Mouse (Mus musculus) forebrain, postnatal 0 days (tissue): ENCODE measurements at regions not wholly inside any gene's neighbourhood (a gene's known extent, or its start where the extent isn't known, plus 50 kb on each side); places are given as distances from the start of the nearest gene placed in this dataset.

Source experiments
- ATAC-seq: fragments of 200-750 bp; cut with Nextera tagmentation; 2 replicates; pipeline ENCODE4 v1.8.0; 2017; ENCODE audit warnings: mild to moderate bottlenecking, moderate library complexity
- DNase-seq: peaks from one replicate; pipeline ENCODE4 v3.0.0-alpha.2; 2015
- H3K27ac ChIP-seq: fragments of 300-500 bp; sonication (generic); 2 replicates; pipeline ENCODE4 v1.5.1; 2014; ENCODE audit warnings: low read depth, mild to moderate bottlenecking, antibody characterized with exemption, low read length, moderate library complexity, mixed read lengths
- H3K27me3 ChIP-seq: fragments of 300-500 bp; sonication (generic); 2 replicates; pipeline ENCODE4 v1.6.1; 2014; ENCODE audit warnings: mild to moderate bottlenecking, low read length, mixed read lengths; ENCODE audit not compliant: insufficient read depth
- H3K36me3 ChIP-seq: fragments of 300-500 bp; sonication (generic); 2 replicates; pipeline ENCODE4 v1.6.1; 2014; ENCODE audit warnings: mild to moderate bottlenecking, moderate library complexity; ENCODE audit not compliant: insufficient read depth
- H3K4me1 ChIP-seq: fragments of 300-500 bp; sonication (generic); 2 replicates; pipeline ENCODE4 v1.6.1; 2014; ENCODE audit warnings: antibody characterized with exemption; ENCODE audit not compliant: insufficient read depth
- H3K4me2 ChIP-seq: fragments of 300-500 bp; sonication (generic); 2 replicates; pipeline ENCODE4 v1.6.1; 2014; ENCODE audit warnings: low read depth, mild to moderate bottlenecking, moderate library complexity
- H3K4me3 ChIP-seq: fragments of 300-500 bp; sonication (generic); 2 replicates; pipeline ENCODE4 v1.5.1; 2014; ENCODE audit warnings: low read depth, low read length, mixed read lengths
- H3K9ac ChIP-seq: fragments of 300-500 bp; sonication (generic); 2 replicates; pipeline ENCODE4 v1.6.1; 2014; ENCODE audit warnings: mild to moderate bottlenecking
- H3K9me3 ChIP-seq: fragments of 300-500 bp; sonication (generic); 2 replicates; pipeline ENCODE4 v1.6.1; 2016; ENCODE audit warnings: low read length
- CTCF ChIP-seq: sonication (generic); IDR thresholded peaks from 2 replicates; pipeline ENCODE4 v1.5.1; 2016; ENCODE audit warnings: antibody characterized with exemption, control low read depth, low read depth
- WGBS: fragments of 180-500 bp; shearing (Covaris S2); extraction: QIAGEN DNeasy Blood & Tissue Kit; methylation state at CpG from one replicate; pipeline ENCODE4 v1.1.7; 2014; 5-methylcytosine and 5-hydroxymethylcytosine counted together

- H3K9ac ChIP-seq = no peak overlapping the region
- no peak overlapping the region for H3K4me2 ChIP-seq
- ATAC-seq (no peak), DNase-seq (no peak)
- no peaks in the 10 kb centered on the region for H3K27me3 ChIP-seq
- WGBS = 25% methylated on average over 1 of the region's 1 CpGs
- no peaks in the 10 kb centered on the region for H3K36me3 ChIP-seq
- no peaks in the 10 kb centered on the region for H3K9me3 ChIP-seq
- H3K4me1 ChIP-seq = no peaks in the 10 kb centered on the region
- no peak overlapping the region for H3K4me3 ChIP-seq
- H3K27ac ChIP-seq = no peak overlapping the region
- no peak for TF ChIP-seq CTCF
Measured at GRCm38 (mm10) chr5:51203266-51203665, 364.3 kb downstream of the Ppargc1a start.

GRCm38 (mm10) chr5:51202525-51203215, 364.9 kb downstream of the Ppargc1a start:
- H3K36me3 ChIP-seq = no peaks in the 10 kb centered on the region
- no peak overlapping the region for H3K4me3 ChIP-seq
- H3K9me3 ChIP-seq = no peaks in the 10 kb centered on the region
- no peak for TF ChIP-seq CTCF
- no peak overlapping the region for H3K9ac ChIP-seq
- H3K27ac ChIP-seq = no peak overlapping the region
- H3K27me3 ChIP-seq = no peaks in the 10 kb centered on the region
- 29% methylated on average over 4 of the region's 4 CpGs for WGBS
- H3K4me1 ChIP-seq = no peaks in the 10 kb centered on the region
- DNase-seq (peak; percentile 4), ATAC-seq (no peak)
- H3K4me2 ChIP-seq = no peak overlapping the region

- Histone ChIP-seq H3K9me3 (no peaks in the 10 kb centered on the region), H3K4me2 (no peak overlapping the region), H3K9ac (no peak overlapping the region), H3K27me3 (no peaks in the 10 kb centered on the region), H3K4me3 (no peak overlapping the region), H3K4me1 (no peaks in the 10 kb centered on the region), H3K36me3 (no peaks in the 10 kb centered on the region), H3K27ac (no peak overlapping the region)
- 19% methylated on average over 4 of the region's 4 CpGs for WGBS
- ATAC-seq = peak; percentile 56; the same call in 1 of the 2 replicates
- peak; percentile 4 for DNase-seq
- TF ChIP-seq CTCF = no peak
Measured at GRCm38 (mm10) chr5:51196393-51197347, 370.9 kb downstream of the Ppargc1a start.

- no peak overlapping the region for H3K4me3 ChIP-seq
- ATAC-seq (no peak), DNase-seq (no peak)
- no peaks in the 10 kb centered on the region for H3K36me3 ChIP-seq
- no peak overlapping the region for H3K27ac ChIP-seq
- 57% methylated on average over 3 of the region's 3 CpGs for WGBS
- no peaks in the 10 kb centered on the region for H3K4me1 ChIP-seq
- no peak for TF ChIP-seq CTCF
- no peak overlapping the region for H3K9ac ChIP-seq
- no peaks in the 10 kb centered on the region for H3K9me3 ChIP-seq
- no peak overlapping the region for H3K4me2 ChIP-seq
- no peaks in the 10 kb centered on the region for H3K27me3 ChIP-seq
Measured at GRCm38 (mm10) chr5:51190661-51191060, 376.9 kb downstream of the Ppargc1a start.

- WGBS = 29% methylated on average over 1 of the region's 1 CpGs
- H3K36me3 ChIP-seq = no peaks in the 10 kb centered on the region
- H3K9ac ChIP-seq = no peak overlapping the region
- DNase-seq = no peak
- H3K27me3 ChIP-seq = no peaks in the 10 kb centered on the region
- H3K4me3 ChIP-seq = no peak overlapping the region
- no peak overlapping the region for H3K4me2 ChIP-seq
- TF ChIP-seq CTCF = no peak
- no peak for ATAC-seq
- no peak overlapping the region for H3K27ac ChIP-seq
- no peaks in the 10 kb centered on the region for H3K4me1 ChIP-seq
- no peaks in the 10 kb centered on the region for H3K9me3 ChIP-seq
Measured at GRCm38 (mm10) chr5:51169828-51170227, 397.7 kb downstream of the Ppargc1a start.

GRCm38 (mm10) chr5:51168206-51168605, 399.3 kb downstream of the Ppargc1a start:
- ATAC-seq = no peak
- Histone ChIP-seq H3K4me3 (no peak overlapping the region), H3K4me1 (no peaks in the 10 kb centered on the region), H3K9ac (no peak overlapping the region), H3K27ac (no peak overlapping the region), H3K36me3 (no peaks in the 10 kb centered on the region), H3K9me3 (no peaks in the 10 kb centered on the region), H3K27me3 (no peaks in the 10 kb centered on the region), H3K4me2 (no peak overlapping the region)
- TF ChIP-seq CTCF = no peak
- no peak for DNase-seq
- WGBS = 64% methylated on average over 6 of the region's 6 CpGs

- 42% methylated on average over 3 of the region's 3 CpGs for WGBS
- no peaks in the 10 kb centered on the region for H3K9me3 ChIP-seq
- no peaks in the 10 kb centered on the region for H3K4me1 ChIP-seq
- no peak overlapping the region for H3K4me3 ChIP-seq
- no peak overlapping the region for H3K27ac ChIP-seq
- H3K4me2 ChIP-seq = no peak overlapping the region
- no peak overlapping the region for H3K9ac ChIP-seq
- no peak for DNase-seq
- no peaks in the 10 kb centered on the region for H3K27me3 ChIP-seq
- ATAC-seq = no peak
- no peaks in the 10 kb centered on the region for H3K36me3 ChIP-seq
- TF ChIP-seq CTCF = no peak
Measured at GRCm38 (mm10) chr5:51156901-51157300, 410.6 kb downstream of the Ppargc1a start.
